Mouse (Mus musculus) thymus, adult 2 months (tissue): ENCODE results near the gene Gabra4.

ENCODE experiments used
- CTCF ChIP-seq: fragments of 200-500 bp; IDR thresholded peaks from 2 replicates; pipeline ENCODE4 v1.5.1; 2012; ENCODE audit warnings: mild to moderate bottlenecking, control low read depth, low read length, moderate library complexity, borderline replicate concordance; ENCODE audit not compliant: control insufficient read depth, poor library complexity, insufficient read depth; ENCODE audit errors: extremely low read depth
- POLR2A ChIP-seq: fragments of 200-500 bp; IDR thresholded peaks from 2 replicates; pipeline ENCODE4 v1.6.1; 2012; ENCODE audit warnings: mild to moderate bottlenecking, low read length, control low read depth, moderate library complexity; ENCODE audit not compliant: control insufficient read depth, poor library complexity, insufficient read depth; ENCODE audit errors: extremely low read depth

- TF ChIP-seq CTCF, result no peak
- TF ChIP-seq POLR2A, result no peak
Observed at GRCm38 (mm10) chr5:71627820-71628219, 30.3 kb downstream of the Gabra4 start.
